Mouse (Mus musculus): Measurements from ENCODE around the gene Pop5.

Gene Pop5

GRCm38 (mm10) chr5:115260356-115260755, 24.7 kb downstream of the Pop5 start:
- in situ Hi-C loops (cut with MboI; ENCODE audit: unreplicated experiment in 2 of 2): no loop called here

DNA sequence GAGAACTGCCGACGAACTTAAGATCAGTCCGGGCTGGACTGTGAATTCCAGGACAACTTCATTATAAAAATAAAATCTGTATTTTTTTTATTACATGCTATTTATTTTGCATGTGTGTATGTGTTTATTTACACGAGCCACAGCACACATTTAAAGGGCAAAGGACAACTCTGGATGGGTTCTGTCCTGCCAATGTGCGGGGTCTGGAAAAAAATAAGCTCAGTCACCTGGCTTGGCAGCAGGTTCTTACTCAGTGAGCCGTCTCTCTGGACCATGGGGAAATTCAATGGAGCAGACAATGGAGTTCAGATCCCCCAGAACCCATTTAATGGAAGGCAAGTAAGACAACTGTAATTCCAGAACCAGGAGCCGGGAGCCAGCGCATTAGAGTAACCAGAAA, 25.5 kb downstream of the Pop5 start:
- in situ Hi-C loops (cut with MboI; ENCODE audit: unreplicated experiment in 2 of 2): no loop called here

DNA sequence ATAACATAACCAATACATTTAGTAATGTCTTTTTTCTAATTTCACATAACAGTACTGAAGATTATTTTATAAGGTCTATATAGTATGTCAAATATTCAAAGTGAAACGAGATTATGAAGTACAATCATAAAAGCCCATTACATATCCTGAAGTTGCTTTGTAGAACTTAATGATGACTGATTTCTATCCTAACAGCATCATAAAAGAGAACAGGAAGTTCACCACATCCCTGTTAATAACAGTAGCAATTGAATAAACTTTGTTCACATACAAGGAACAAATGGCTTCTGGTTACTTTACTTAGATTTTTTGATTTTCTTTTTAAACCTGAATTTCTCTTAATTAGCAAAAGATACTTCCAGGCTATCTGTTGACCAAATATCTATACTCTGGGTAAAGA, 26.2 kb downstream of the Pop5 start:
- in situ Hi-C loops (cut with MboI; ENCODE audit: unreplicated experiment in 2 of 2): no loop called here

DNA sequence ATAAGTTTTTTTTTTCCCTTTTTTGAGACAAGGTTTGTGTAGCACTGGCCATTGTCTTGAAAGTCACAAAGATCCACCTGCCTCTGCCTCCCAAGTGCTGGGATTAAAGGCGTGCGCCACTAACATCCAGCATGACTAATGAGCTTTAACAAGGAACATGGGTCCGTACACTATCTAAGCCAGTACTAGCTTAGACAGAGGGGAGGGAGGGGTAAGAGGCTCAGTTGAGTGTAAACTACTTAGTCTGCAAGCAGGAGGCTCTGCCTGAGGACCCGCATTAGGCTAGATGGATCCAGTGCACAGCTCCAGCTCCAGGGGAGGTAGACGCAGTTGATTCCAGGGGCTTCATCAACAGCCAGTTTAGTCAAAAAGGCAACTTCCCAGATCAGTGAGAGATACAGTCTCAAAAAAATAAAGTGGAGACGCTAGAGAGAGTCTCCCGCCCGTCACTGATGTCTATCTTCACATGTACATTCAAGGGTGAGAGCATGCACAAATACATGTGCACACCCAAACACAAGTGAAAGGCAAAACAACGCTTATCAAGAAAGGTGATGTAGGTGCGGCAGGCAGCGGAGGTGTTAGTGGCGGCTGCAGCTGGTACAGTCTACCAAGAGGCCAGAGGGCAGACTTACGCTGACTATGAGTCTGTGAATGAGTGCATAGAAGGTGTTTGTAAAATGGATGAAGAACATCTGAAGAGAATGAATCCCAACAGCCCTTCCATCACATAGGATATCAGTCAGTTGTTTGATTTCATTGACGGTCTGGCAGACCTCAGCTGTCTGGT, 27.1 kb downstream of the Pop5 start:
- in situ Hi-C loops (cut with MboI; ENCODE audit: unreplicated experiment in 2 of 2): no loop called here

DNA sequence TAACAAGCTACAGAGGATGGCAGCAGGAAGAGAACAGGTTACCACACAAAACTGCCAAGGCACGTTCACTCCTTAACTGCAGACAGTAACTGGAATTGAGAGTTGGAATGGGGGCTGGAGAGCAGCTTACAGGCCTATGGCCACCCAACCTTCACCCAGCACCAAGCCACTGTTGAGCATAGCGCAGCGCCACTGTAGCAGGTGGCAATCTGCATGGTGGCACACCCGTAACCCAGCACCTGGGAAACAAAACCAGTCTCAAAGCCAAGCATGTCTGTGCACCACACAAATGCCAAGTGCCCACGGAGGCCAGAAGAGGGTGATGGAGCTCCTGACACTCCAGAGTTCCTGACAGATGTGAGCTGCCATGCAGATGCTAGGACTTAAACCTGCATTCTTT, 30.7 kb downstream of the Pop5 start:
- in situ Hi-C loops (cut with MboI; ENCODE audit: unreplicated experiment in 2 of 2): no loop called here

DNA sequence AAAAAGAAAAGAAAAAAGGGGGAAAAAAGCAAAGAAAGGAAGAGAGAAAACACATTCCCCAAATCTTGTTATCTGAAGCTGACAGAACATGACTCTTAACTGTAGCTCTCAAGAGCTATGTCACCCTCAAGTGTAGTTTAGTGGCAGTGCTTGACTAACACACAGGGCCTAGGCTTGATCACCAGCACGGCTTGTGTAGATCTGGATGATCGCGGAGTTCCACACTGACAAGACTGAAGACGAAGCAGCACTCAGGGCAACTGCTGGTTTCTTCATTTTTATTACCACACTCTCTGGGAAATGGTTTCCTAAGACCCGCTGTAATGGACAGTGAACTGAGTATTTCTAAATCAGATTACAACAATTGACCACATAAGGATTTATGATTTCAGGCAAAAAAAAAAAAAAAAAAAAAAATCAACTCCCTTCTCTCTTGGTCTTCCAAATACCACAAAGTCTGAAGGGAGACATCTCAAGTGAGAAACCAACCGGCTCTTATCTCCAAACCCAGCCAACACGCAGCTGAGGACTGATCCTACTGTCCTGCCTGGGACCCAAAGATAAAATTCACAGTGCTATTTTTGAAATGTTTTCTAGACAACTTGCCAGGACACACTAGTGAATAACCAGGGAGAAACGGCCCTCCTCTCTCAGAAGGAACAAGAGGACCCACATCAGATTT, 31.3 kb downstream of the Pop5 start:
- in situ Hi-C loops (cut with MboI; ENCODE audit: unreplicated experiment in 2 of 2): no loop called here

DNA sequence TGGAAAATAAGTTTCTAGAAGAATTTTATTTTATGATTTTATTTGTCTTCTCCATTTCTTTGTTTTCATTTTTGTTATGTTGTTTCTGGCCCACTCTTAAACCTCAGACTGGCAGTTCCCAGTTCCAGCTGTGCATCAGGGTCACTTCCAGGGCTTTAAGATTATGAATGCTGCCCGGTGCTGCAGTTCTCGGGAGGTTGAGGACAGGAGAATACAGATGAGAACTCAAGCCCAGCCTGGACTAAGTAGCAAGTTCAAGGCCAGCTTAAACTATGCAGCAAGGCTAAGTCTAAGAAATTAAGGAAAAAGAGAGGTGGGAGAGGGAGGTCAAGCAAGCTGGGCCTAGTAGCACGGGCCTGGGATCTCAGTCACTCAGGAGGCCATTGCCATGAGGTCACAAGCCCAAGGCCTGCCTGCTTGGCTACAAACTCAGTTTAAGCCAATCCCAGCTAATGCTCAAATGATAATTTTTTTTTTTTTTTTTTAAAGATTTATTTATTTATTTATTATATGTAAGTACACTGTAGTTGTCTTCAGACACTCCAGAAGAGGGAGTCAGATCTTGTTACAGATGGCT, 31.9 kb downstream of the Pop5 start:
- in situ Hi-C loops (cut with MboI; ENCODE audit: unreplicated experiment in 2 of 2): no loop called here

GRCm38 (mm10) chr5:115268266-115268665, 32.6 kb downstream of the Pop5 start:
- in situ Hi-C loops (cut with MboI; ENCODE audit: unreplicated experiment in 2 of 2): no loop called here

GRCm38 (mm10) chr5:115269969-115270368, 34.3 kb downstream of the Pop5 start:
- in situ Hi-C loops (cut with MboI; ENCODE audit: unreplicated experiment in 2 of 2): no loop called here

DNA sequence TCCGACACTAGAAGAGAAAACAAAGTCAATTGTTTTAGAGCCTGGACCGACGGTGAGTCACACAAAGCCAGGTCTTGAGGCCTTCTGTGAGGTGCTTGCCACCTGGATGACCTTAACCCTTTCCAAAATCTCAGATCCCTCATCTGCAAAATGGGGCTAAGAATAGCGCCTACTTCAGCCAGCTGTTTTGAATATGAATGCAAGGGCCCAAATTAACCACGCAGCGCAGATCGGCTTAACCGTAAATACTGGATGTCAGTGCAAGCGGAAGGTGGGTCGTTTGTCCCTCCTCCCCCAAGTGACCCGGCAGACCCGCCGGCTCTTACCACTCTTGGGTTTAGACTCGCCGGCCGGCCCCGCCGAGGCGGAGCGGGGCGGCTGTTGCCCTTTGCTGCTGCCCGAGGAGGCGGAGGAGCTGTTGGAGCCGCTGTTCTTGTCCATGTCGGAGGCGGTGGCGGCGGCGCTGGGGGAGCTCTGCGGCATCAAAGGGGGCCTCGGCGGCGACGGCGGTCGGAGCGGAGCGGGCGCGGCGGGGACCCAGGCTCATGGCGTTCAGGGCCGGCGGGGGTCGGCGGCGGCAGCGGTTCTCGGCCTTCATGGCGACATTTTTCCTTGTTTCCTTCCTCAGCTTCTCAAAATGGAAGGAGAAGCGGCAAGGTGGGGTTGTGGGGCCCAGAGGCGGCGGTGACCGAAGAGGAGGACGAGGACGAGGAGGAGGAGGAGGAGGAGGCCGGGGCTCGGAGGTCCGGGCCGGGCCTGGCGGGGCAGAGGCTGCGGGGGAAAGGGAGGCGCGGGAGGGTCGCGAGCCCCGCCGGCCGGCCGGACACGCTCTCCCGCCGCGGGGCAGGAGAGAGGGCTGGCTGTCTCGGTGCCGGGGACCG, 36.5 kb downstream of the Pop5 start:
- in situ Hi-C loops (cut with MboI; ENCODE audit: unreplicated experiment in 2 of 2): no loop called here

- in situ Hi-C loops (cut with MboI; ENCODE audit: unreplicated experiment in 2 of 2): no loop called here
These were observed 37.3 kb downstream of the Pop5 start, which contains the start of gene Rnf10 for GRCm38 (mm10) chr5:115272812-115273548. Gene Rnf10, minus strand, starts transcription at chr5:115272898.

DNA sequence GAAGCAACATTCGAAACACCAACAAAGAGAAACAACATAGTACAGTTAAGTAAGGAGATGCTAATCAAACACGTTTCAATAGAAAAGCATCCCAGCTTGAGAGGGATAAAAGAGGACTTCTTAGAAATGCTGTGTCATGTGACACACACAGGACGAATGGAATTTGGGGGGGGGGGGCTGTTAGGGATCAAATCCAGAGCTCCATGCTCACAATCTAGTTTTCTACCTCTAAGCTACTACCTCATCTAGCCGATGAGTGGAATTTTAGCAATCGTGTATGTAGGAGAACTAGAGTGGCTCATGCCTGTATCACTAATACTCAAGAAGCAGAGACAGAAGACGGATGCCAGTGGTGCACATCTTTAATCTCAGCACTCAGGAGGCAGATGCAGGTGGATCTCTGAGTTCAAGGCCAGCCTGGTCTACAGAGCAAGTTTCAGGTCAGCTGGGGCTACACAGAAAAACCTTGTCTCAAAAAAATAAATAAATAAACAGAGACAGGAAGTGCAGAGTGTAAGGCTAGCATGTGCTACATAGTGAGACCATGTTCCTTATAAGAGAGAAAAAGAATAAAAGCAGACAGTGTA, 38.0 kb downstream of the Pop5 start:
- in situ Hi-C loops (cut with MboI; ENCODE audit: unreplicated experiment in 2 of 2): no loop called here

DNA sequence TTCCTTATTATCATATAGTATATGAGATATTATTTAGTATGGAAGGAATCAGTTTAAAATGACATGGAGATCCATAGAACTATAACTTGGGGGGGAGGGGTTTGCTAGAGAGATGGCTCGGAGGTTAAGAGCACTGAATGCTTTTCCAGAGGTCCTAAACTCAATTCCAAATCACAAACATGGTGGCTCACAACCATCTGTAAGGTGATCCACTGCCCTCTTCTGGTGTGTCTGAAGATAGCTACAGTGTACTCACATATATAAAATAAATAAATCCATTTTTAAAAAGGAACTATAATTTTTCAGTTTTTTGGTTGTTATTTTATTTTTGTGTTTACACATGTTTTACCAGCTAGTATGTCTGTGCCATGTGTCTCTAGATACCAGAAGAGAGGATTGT, 38.7 kb downstream of the Pop5 start:
- in situ Hi-C loops (cut with MboI; ENCODE audit: unreplicated experiment in 2 of 2): no loop called here

DNA sequence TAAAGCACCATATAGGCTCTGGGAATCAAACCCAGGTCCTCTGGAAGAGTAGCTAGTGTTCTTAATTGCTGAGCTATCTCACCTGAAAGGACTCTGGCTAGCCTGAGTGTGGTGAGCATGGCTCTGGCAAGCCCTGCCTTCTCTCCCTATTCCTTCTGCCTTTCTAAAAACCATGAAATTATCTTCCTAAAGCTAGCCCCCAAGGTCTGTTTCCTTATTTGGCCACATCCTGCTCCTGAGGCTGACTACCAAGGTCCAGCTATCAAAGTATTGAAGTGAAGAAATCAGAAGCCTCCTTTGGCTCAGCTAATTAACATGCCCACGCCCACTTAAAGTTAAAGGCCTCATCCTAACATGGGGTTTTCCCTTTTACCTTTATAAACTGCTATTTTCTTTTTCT, 39.1 kb downstream of the Pop5 start:
- in situ Hi-C loops (cut with MboI; ENCODE audit: unreplicated experiment in 2 of 2): loop anchor here in 1 of 2 experiments (25.0 kb wide), 1 partner anchor 163 kb away; the partner anchor contains the start of gene Msi1

- in situ Hi-C loops (cut with MboI; ENCODE audit: unreplicated experiment in 2 of 2): loop anchor here in 1 of 2 experiments (25.0 kb wide), 1 partner anchor 161 kb away; the partner anchor contains the start of gene Msi1
These were observed 40.4 kb downstream of the Pop5 start for GRCm38 (mm10) chr5:115275998-115276397.

DNA sequence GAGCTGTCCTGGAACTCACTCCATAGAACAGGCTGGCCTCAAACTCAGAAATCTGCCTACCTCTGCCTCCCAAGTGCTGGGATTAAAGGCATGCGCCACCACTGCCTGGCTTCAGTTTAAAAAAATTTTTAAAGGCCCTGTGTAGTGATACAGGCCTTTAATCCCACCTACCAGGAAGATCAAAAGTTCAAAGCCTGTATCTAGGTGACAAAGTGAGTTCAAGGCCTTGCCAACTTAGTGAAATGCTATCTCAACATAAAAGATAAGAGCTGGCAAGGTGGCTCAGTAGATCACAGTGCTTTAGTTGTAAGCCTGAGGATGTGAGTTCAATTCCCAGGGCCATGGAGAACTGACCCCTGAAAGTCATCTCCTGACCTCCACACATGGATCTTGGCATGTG, 42.4 kb downstream of the Pop5 start:
- in situ Hi-C loops (cut with MboI; ENCODE audit: unreplicated experiment in 2 of 2): loop anchor here in 1 of 2 experiments (25.0 kb wide), 1 partner anchor 159 kb away; the partner anchor contains the start of gene Msi1

DNA sequence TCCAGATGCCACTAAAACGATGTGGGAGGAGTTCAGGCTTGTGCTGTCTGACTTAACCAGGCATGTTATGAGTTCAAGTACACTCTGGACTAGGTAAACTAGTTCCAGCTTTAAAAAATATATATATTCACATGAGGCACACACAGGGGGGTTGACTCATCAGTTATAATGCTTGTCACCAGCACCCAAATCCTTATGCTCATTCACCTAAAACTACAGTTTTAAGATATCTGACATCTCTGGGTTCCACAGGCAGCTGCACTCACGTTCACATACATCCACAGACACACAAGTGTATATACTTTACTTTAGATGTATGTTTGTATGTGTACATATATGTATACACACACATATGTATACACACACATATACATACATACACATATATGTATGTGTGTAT, 43.1 kb downstream of the Pop5 start:
- in situ Hi-C loops (cut with MboI; ENCODE audit: unreplicated experiment in 2 of 2): loop anchor here in 1 of 2 experiments (25.0 kb wide), 1 partner anchor 159 kb away; the partner anchor contains the start of gene Msi1

- in situ Hi-C loops (cut with MboI; ENCODE audit: unreplicated experiment in 2 of 2): loop anchor here in 1 of 2 experiments (25.0 kb wide), 1 partner anchor 158 kb away; the partner anchor contains the start of gene Msi1
These were observed 43.8 kb downstream of the Pop5 start, which contains the start of gene Coq5 for GRCm38 (mm10) chr5:115279226-115280049. Gene Coq5, plus strand, starts transcription at chr5:115279666.

Measured in v-Abl transformed pro-B cells (cell line).